Comparison of ENCODE assay signal across 12 mouse cellular contexts in the genomic region with DNA sequence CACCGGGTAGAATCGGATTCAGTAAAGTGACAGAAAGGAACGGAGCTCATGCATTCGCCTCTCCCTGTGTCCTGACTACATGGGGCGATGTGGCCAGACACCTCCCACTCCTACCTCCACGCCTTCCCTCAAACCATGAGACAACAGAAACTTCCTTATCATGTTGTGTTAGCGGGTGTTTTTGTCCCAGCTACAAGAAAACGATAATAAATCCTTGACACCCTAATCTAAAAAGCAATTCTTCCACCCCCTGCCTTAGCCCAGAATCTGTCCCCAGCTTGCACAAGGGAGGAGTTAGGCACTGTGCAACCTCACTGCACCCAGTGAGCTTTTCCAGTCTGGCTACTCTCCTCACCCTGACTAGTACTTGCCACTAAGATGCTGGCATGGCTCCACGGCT.
DNase-seq lines count a peak whose midpoint lies in the region; ATAC-seq and TF ChIP-seq lines count a peak whose summit lies in the region.
"Had no signal": no experiment of that assay in that cellular context is flagged by ENCODE, and none has a peak within 500 bp of the region (broad histone marks: within the 10 kb centered on the region; RNA-seq: fewer than 3 reads in every experiment).

No protein-coding gene starts in this region.

- peaks cover 10% of the 10 kb centered on the region for H3K4me1 ChIP-seq in heart, embryonic 15.5 days (replicated peaks)
- H3K4me1 ChIP-seq in E14TG2a.4 (replicated peaks; ENCODE audit: low read depth, low read length), result peaks cover 61% of the 10 kb centered on the region
- peaks cover 0 to 36% of the 10 kb centered on the region in 2 experiments; a peak in 3 of 4 replicates for H3K4me1 ChIP-seq in liver, embryonic 14.5 days (replicated peaks; ENCODE audit: control insufficient read depth in 2 of 2, insufficient read depth in 2 of 2, low read length in 1 of 2)
- H3K4me1 ChIP-seq in kidney, embryonic 14.5 days (ENCODE audit: control insufficient read depth, insufficient read depth, low read length), result peaks cover 13% of the 10 kb centered on the region; the same call in 1 of the 2 replicates
- H3K4me1 ChIP-seq: midbrain, embryonic 15.5 days; neural tube, embryonic 12.5 days had no signal

- no peak for DNase-seq in heart, adult 8-10 months (ENCODE audit: low spot score)
- DNase-seq in R1 (ENCODE audit: low read depth, low spot score), result peak; percentile 61
- peak; percentile 31 to 47 (median 36) for DNase-seq in liver, embryonic 14.5 days (ENCODE audit: low read depth in 3 of 3, low spot score in 3 of 3)
- no peak for DNase-seq in adrenal gland, postnatal 14 days
- DNase-seq: cerebellum, adult 18-20 months; kidney, adult 8-10 months had no signal

- TF ChIP-seq CTCF in E14TG2a.4 (conservative IDR thresholded peaks at IDR 0.05; ENCODE audit: low read length), result no peak
- no peak for TF ChIP-seq CTCF in liver, embryonic 14.5 days (IDR thresholded peaks at IDR 0.05; ENCODE audit: low read depth)

- ATAC-seq in heart, embryonic 15.5 days (replicated peaks; ENCODE audit: insufficient number of reproducible peaks, insufficient read depth, low FRiP score, low read depth), result peak; percentile 47; the same call in 1 of the 2 replicates
- ATAC-seq in liver, embryonic 14.5 days (ENCODE audit: insufficient read depth), result peak; percentile 84
- no peak for ATAC-seq in inflammation-experienced regulatory T-cells, adult 6 months
- no peak for ATAC-seq in kidney, embryonic 14.5 days (ENCODE audit: low FRiP score, low TSS enrichment)
- ATAC-seq: midbrain, embryonic 15.5 days had no signal

- H3K4me2 ChIP-seq in heart, embryonic 15.5 days, result no peak overlapping the region
- no peak overlapping the region for H3K4me2 ChIP-seq in liver, embryonic 14.5 days (ENCODE audit: low read depth)
- H3K4me2 ChIP-seq in kidney, embryonic 14.5 days (replicated peaks; ENCODE audit: low read depth, low read length), result no peak overlapping the region
- H3K4me2 ChIP-seq: midbrain, embryonic 15.5 days; neural tube, embryonic 12.5 days had no signal

- 57% methylated on average over 9 of the region's 9 CpGs for WGBS in heart, embryonic 15.5 days
- WGBS in liver, embryonic 14.5 days (ENCODE audit: insufficient replicate concordance), result 24% methylated on average over 9 of the region's 9 CpGs
- WGBS in kidney, embryonic 14.5 days, result 74% methylated on average over 9 of the region's 9 CpGs

- no peak overlapping the region for H3K4me3 ChIP-seq in heart, embryonic 15.5 days
- peak overlapping the region; percentile 29; the same call in 1 of the 2 replicates for H3K4me3 ChIP-seq in E14TG2a.4 (replicated peaks; ENCODE audit: low read length)
- no peak overlapping the region for H3K4me3 ChIP-seq in liver, embryonic 14.5 days (ENCODE audit: insufficient read depth in 1 of 2, low read depth in 2 of 2, low read length in 2 of 2)
- H3K4me3 ChIP-seq in kidney, embryonic 14.5 days (ENCODE audit: low read length), result no peak overlapping the region
- H3K4me3 ChIP-seq: midbrain, embryonic 15.5 days; neural tube, embryonic 12.5 days had no signal

- no peak overlapping the region for H3K9ac ChIP-seq in heart, embryonic 15.5 days
- no peak overlapping the region for H3K9ac ChIP-seq in liver, embryonic 14.5 days (replicated peaks)
- H3K9ac ChIP-seq in kidney, embryonic 14.5 days (ENCODE audit: low read depth, low read length), result no peak overlapping the region
- H3K9ac ChIP-seq: midbrain, embryonic 15.5 days; neural tube, embryonic 12.5 days had no signal

- H3K27ac ChIP-seq in heart, embryonic 15.5 days, result no peak overlapping the region
- no peak overlapping the region for H3K27ac ChIP-seq in liver, embryonic 14.5 days
- no peak overlapping the region for H3K27ac ChIP-seq in kidney, embryonic 14.5 days (ENCODE audit: low read depth, low read length)
- H3K27ac ChIP-seq: midbrain, embryonic 15.5 days; neural tube, embryonic 12.5 days had no signal

- H3K27me3 ChIP-seq in heart, embryonic 15.5 days, result 0 out of 2 replicates have a peak, but pooled peaks cover 4% of the 10 kb centered on the region
- peaks cover 8% of the 10 kb centered on the region; the same call in 1 of the 2 replicates for H3K27me3 ChIP-seq in E14TG2a.4 (ENCODE audit: insufficient read depth, low read length)
- no peaks in the 10 kb centered on the region; the same call in 1 of the 2 replicates for H3K27me3 ChIP-seq in liver, embryonic 14.5 days (ENCODE audit: control insufficient read depth, insufficient read depth, low read length)
- no peaks in the 10 kb centered on the region for H3K27me3 ChIP-seq in kidney, embryonic 14.5 days (ENCODE audit: control insufficient read depth, insufficient read depth, low read length)
- H3K27me3 ChIP-seq: midbrain, embryonic 15.5 days; neural tube, embryonic 12.5 days had no signal

- TF ChIP-seq EP300 in liver, embryonic 14.5 days (IDR thresholded peaks at IDR 0.05; ENCODE audit: low read depth), result peak; percentile 68

- H3K36me3 ChIP-seq in heart, embryonic 15.5 days, result no peaks in the 10 kb centered on the region
- H3K36me3 ChIP-seq in E14TG2a.4 (ENCODE audit: insufficient read depth, low read length), result no peaks in the 10 kb centered on the region
- no peaks in the 10 kb centered on the region for H3K36me3 ChIP-seq in liver, embryonic 14.5 days (replicated peaks; ENCODE audit: control insufficient read depth, insufficient read depth, low read depth)
- H3K36me3 ChIP-seq in kidney, embryonic 14.5 days (ENCODE audit: control insufficient read depth, insufficient read depth, low read length), result no peaks in the 10 kb centered on the region
- H3K36me3 ChIP-seq: midbrain, embryonic 15.5 days; neural tube, embryonic 12.5 days had no signal

- no peaks in the 10 kb centered on the region for H3K9me3 ChIP-seq in heart, embryonic 15.5 days (replicated peaks)
- peaks cover 5% of the 10 kb centered on the region; the same call in 1 of the 2 replicates for H3K9me3 ChIP-seq in E14TG2a.4 (ENCODE audit: low read length)
- H3K9me3 ChIP-seq in liver, embryonic 14.5 days (ENCODE audit: control insufficient read depth, low read length), result no peaks in the 10 kb centered on the region
- H3K9me3 ChIP-seq in kidney, embryonic 14.5 days (ENCODE audit: control insufficient read depth, low read length), result no peaks in the 10 kb centered on the region
- H3K9me3 ChIP-seq: midbrain, embryonic 15.5 days; neural tube, embryonic 12.5 days had no signal

Comparison
In these comparisons a context has a peak if more than half of its experiments do, and no peak if none do; other contexts are left out.
1. ATAC-seq: peak in heart, embryonic 15.5 days (single experiment) and liver, embryonic 14.5 days (single experiment); none in inflammation-experienced regulatory T-cells, adult 6 months (single experiment) and kidney, embryonic 14.5 days (single experiment).
2. DNase-seq: peak in R1 (single experiment) and liver, embryonic 14.5 days (3 of 3); none in heart, adult 8-10 months (single experiment) and adrenal gland, postnatal 14 days (single experiment).